Mouse (Mus musculus) ES-E14 (cell line): ENCODE results near the gene Pde4d.

ENCODE experiments used
- CHD2 ChIP-seq: IDR thresholded peaks from 2 replicates; pipeline ENCODE4 v1.6.1; 2014; ENCODE audit warnings: mild to moderate bottlenecking, low read depth, low read length, inconsistent platforms
- ZC3H11A ChIP-seq: IDR thresholded peaks from 2 replicates; pipeline ENCODE4 v1.6.1; 2012; ENCODE audit warnings: low read depth, mild to moderate bottlenecking, inconsistent platforms, low read length, borderline replicate concordance
- ZNF384 ChIP-seq: IDR thresholded peaks from 2 replicates; pipeline ENCODE4 v1.6.1; 2012; ENCODE audit warnings: low read depth, low read length, inconsistent platforms

DNA sequence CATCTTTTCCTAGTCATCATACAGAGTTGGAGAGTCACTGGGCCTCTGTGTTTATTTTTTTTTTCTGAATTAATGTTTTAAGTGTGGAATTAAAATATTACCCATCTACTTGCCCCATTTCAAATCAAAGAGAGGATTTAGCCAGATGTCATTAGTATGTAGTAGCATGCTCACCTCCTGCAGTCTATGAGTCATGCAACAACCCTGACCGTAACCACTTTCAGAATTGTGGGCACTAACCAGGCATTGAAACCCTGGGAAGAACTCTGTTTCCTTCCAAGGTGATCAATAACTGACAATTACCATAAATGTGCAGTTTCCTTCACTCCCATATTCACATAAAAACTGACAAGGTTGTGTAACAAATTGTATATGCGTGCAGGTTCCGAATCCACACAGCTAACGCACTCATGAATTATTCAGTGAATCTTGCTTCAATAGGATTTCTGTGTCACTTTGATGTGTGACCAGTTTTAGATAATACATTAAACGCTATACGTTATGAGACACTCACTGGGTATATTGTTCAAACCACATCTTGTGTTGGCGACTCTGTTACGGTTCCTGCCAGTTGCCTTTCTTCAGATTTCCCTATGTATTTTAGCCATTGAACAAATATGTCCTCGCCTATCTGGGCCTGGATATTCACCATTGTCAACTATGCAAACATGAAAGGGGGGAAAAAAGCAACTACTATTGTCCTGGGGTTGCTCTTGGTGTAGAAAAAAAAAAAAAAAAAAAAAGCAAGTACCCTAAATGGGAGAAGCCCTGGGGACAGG lies 719.0 kb downstream of the Pde4d start:
- TF ChIP-seq ZNF384 (no peak), CHD2 (no peak), ZC3H11A (no peak)
